Mouse (Mus musculus) lung, embryonic 16.5 days (tissue): ENCODE measurements around the gene Cd3eap. TPM values are rescaled to one million over a fixed set of nuclear protein-coding genes. Genes with fewer than 3 reads are reported as not detected.

ENCODE experiments used
- ATAC-seq: fragments of 200-750 bp; cut with Nextera tagmentation; 2 replicates; pipeline ENCODE4 v1.8.0; 2017; ENCODE audit warnings: low read depth, mild to moderate bottlenecking, moderate library complexity
- H3K27ac ChIP-seq: fragments of 300-500 bp; sonication (generic); 2 replicates; pipeline ENCODE4 v1.5.1; 2014; ENCODE audit warnings: mild to moderate bottlenecking, control low read depth, low read length
- H3K27me3 ChIP-seq: fragments of 300-500 bp; sonication (generic); 2 replicates; pipeline ENCODE4 v1.6.1; 2014; ENCODE audit warnings: low read depth, low read length, mixed read lengths; ENCODE audit not compliant: control insufficient read depth, insufficient read depth
- H3K36me3 ChIP-seq: fragments of 300-500 bp; sonication (generic); 2 replicates; pipeline ENCODE4 v1.6.1; 2014; ENCODE audit warnings: low read length; ENCODE audit not compliant: control insufficient read depth, insufficient read depth
- H3K4me1 ChIP-seq: fragments of 300-500 bp; sonication (generic); replicated peaks from 2 replicates; pipeline ENCODE4 v1.6.1; 2014; ENCODE audit warnings: low read length, mixed read lengths; ENCODE audit not compliant: control insufficient read depth, insufficient read depth
- H3K4me2 ChIP-seq: fragments of 300-500 bp; sonication (generic); 2 replicates; pipeline ENCODE4 v1.6.1; 2014; ENCODE audit warnings: low read depth, low read length, control low read depth
- H3K4me3 ChIP-seq: fragments of 300-500 bp; sonication (generic); 2 replicates; pipeline ENCODE4 v1.5.1; 2014; ENCODE audit warnings: mild to moderate bottlenecking, low read length, control low read depth
- H3K9ac ChIP-seq: fragments of 300-500 bp; sonication (generic); 2 replicates; pipeline ENCODE4 v1.6.1; 2014; ENCODE audit warnings: low read length, control low read depth
- H3K9me3 ChIP-seq: fragments of 300-500 bp; sonication (generic); 2 replicates; pipeline ENCODE4 v1.6.1; 2016; ENCODE audit warnings: low read length; ENCODE audit not compliant: control insufficient read depth
- WGBS: fragments of 180-500 bp; shearing (Covaris S2); extraction: QIAGEN DNeasy Blood & Tissue Kit; methylation state at CpG from one replicate; pipeline ENCODE4 v1.1.7; 2014; 5-methylcytosine and 5-hydroxymethylcytosine counted together
- microRNA counts: library from miRNA; unstranded; fragments of <30 nt; microRNA quantifications from one replicate; lab custom pipeline; 2016
- microRNA-seq: library from miRNA; unstranded; fragments of <30 nt; microRNA quantifications from one replicate; pipeline ENCODE4, GENCODE M21; 2016
- polyA plus RNA-seq: library from polyadenylated mRNA; unstranded; fragments of >200 nt; fragmentation: Nextera tagmentation; extraction: Ambion mirVana; gene quantifications from 2 replicates; pipeline ENCODE4 v1.2.1, GENCODE M21; 2015

Gene Cd3eap
- polyA plus RNA-seq, 1 experiment from 2014 or later = 17.2 TPM

GRCm38 (mm10) chr7:19308454-19309277, 50.6 kb downstream of the Cd3eap start:
- WGBS = under 1% methylated on average over 58 of the region's 58 CpGs
- Histone ChIP-seq H3K27me3 (peaks cover 36% of the 10 kb centered on the region), H3K9ac (peak overlapping the region; percentile 64), H3K27ac (peak overlapping the region; percentile 62), H3K36me3 (no peaks in the 10 kb centered on the region), H3K4me2 (peak overlapping the region; percentile 100), H3K9me3 (no peaks in the 10 kb centered on the region), H3K4me3 (peak overlapping the region; percentile 65), H3K4me1 (peaks cover 28% of the 10 kb centered on the region)
- peak; percentile 88 for ATAC-seq

GRCm38 (mm10) chr7:19307739-19308453, 51.4 kb downstream of the Cd3eap start:
- H3K27me3 ChIP-seq = peaks cover 44% of the 10 kb centered on the region
- no peaks in the 10 kb centered on the region for H3K36me3 ChIP-seq
- H3K9me3 ChIP-seq = no peaks in the 10 kb centered on the region
- WGBS = 2% methylated on average over 18 of the region's 18 CpGs
- peak overlapping the region; percentile 62 for H3K27ac ChIP-seq
- H3K4me1 ChIP-seq = peaks cover 30% of the 10 kb centered on the region
- peak overlapping the region; percentile 100 for H3K4me2 ChIP-seq
- ATAC-seq = peak; percentile 63
- peak overlapping the region; percentile 65 for H3K4me3 ChIP-seq
- H3K9ac ChIP-seq = peak overlapping the region; percentile 61

GRCm38 (mm10) chr7:19306819-19307738, 52.2 kb downstream of the Cd3eap start:
- WGBS = 66% methylated on average over 25 of the region's 25 CpGs
- no peak overlapping the region for H3K4me3 ChIP-seq
- no peak overlapping the region; the same call in 1 of the 2 replicates for H3K4me2 ChIP-seq
- H3K36me3 ChIP-seq = no peaks in the 10 kb centered on the region
- no peaks in the 10 kb centered on the region for H3K9me3 ChIP-seq
- H3K9ac ChIP-seq = no peak overlapping the region
- no peak for ATAC-seq
- H3K4me1 ChIP-seq = peaks cover 30% of the 10 kb centered on the region
- H3K27ac ChIP-seq = no peak overlapping the region
- peaks cover 51% of the 10 kb centered on the region for H3K27me3 ChIP-seq

MicroRNA genes within 50 kb of the gene (microRNA counts, 519-probe panel; counts per million panel counts)
- microRNA mmu-miR-343 (lab: Ali Mortazavi, UCI) = not detected

Small RNA genes lying within 50 kb of the gene (microRNA-seq; reads per million reads assigned to microRNA genes)
- not detected for gene Mir343

Other genes with a start within 250 kb of the Cd3eap start
- gene Gm4969, start 241.1 kb downstream of the Cd3eap start, polyA plus RNA-seq = 1.9 and 2.2 TPM in 2 replicates
- gene Fbxo46, start 239.6 kb downstream of the Cd3eap start, polyA plus RNA-seq = 16.2 and 16.3 TPM in 2 replicates
- gene Qpctl, start 210.2 kb downstream of the Cd3eap start, polyA plus RNA-seq = 15.4 and 15.7 TPM in 2 replicates
- gene Snrpd2, start 209.8 kb downstream of the Cd3eap start, polyA plus RNA-seq = 135 and 144 TPM in 2 replicates
- 5.6 and 8.2 TPM in 2 replicates for gene Gipr, start 193.4 kb downstream of the Cd3eap start, polyA plus RNA-seq
- gene Eml2, start 183.1 kb downstream of the Cd3eap start, polyA plus RNA-seq = 11.3 and 12.4 TPM in 2 replicates
- gene Gpr4, start 146.9 kb downstream of the Cd3eap start, polyA plus RNA-seq = 2.1 and 2.6 TPM in 2 replicates
- gene Opa3, start 131.1 kb downstream of the Cd3eap start, polyA plus RNA-seq = 29.9 and 31.5 TPM in 2 replicates
- gene Vasp, start 87.7 kb downstream of the Cd3eap start, polyA plus RNA-seq = 103 and 105 TPM in 2 replicates
- gene Ppm1n, start 79.4 kb downstream of the Cd3eap start, polyA plus RNA-seq = not detected in 2 replicates
- gene Rtn2, start 76.9 kb downstream of the Cd3eap start, polyA plus RNA-seq = 13.8 and 17.5 TPM in 2 replicates
- gene Fosb, start 49.4 kb downstream of the Cd3eap start, polyA plus RNA-seq = 0.20 and 0.31 TPM in 2 replicates
- gene Ercc1, start 14.7 kb downstream of the Cd3eap start, polyA plus RNA-seq = 79.9 and 82.5 TPM in 2 replicates
- gene Ppp1r13l, start 266 bp upstream of the Cd3eap start, polyA plus RNA-seq = 4.9 TPM in 2 replicates
- 15.9 and 17.4 TPM in 2 replicates for gene Ercc2, start 22.5 kb upstream of the Cd3eap start, polyA plus RNA-seq
- gene Klc3, start 44.6 kb upstream of the Cd3eap start, polyA plus RNA-seq = 17.5 and 19.7 TPM in 2 replicates
- 78.9 and 137 TPM in 2 replicates for gene Ckm, start 45.3 kb upstream of the Cd3eap start, polyA plus RNA-seq
- 5.2 TPM in 2 replicates for gene Mark4, start 99.3 kb upstream of the Cd3eap start, polyA plus RNA-seq
- 0.72 and 1.1 TPM in 2 replicates for gene Exoc3l2, start 103.8 kb upstream of the Cd3eap start, polyA plus RNA-seq
- gene Bloc1s3, start 148.9 kb upstream of the Cd3eap start, polyA plus RNA-seq = 1.4 TPM in 2 replicates
- 104 and 111 TPM in 2 replicates for gene Trappc6a, start 148.9 kb upstream of the Cd3eap start, polyA plus RNA-seq
- gene Nkpd1, start 158.4 kb upstream of the Cd3eap start, polyA plus RNA-seq = 0.16 TPM in 1 of 2 replicates, not detected in the other
- 18.3 and 21.4 TPM in 2 replicates for gene Ppp1r37, start 203.6 kb upstream of the Cd3eap start, polyA plus RNA-seq
- 0.40 and 0.57 TPM in 2 replicates for gene Zfp296, start 217.8 kb upstream of the Cd3eap start, polyA plus RNA-seq
- 156 and 170 TPM in 2 replicates for gene Gemin7, start 218.1 kb upstream of the Cd3eap start, polyA plus RNA-seq
- 41.4 and 43.5 TPM in 2 replicates for gene Clasrp, start 245.0 kb upstream of the Cd3eap start, polyA plus RNA-seq